Mouse (Mus musculus) lung, postnatal 10 days (tissue): ENCODE measurements around the gene Gm17657.
"Not testable (repeated sequence)": the region's sequence is repeated elsewhere in the genome, so short reads cannot be mapped to it uniquely, and the experiment has no call there.

Experiments used
- DNase-seq: peaks from one replicate; pipeline ENCODE4 v3.0.0; 2021

Gene Gm17657

DNA sequence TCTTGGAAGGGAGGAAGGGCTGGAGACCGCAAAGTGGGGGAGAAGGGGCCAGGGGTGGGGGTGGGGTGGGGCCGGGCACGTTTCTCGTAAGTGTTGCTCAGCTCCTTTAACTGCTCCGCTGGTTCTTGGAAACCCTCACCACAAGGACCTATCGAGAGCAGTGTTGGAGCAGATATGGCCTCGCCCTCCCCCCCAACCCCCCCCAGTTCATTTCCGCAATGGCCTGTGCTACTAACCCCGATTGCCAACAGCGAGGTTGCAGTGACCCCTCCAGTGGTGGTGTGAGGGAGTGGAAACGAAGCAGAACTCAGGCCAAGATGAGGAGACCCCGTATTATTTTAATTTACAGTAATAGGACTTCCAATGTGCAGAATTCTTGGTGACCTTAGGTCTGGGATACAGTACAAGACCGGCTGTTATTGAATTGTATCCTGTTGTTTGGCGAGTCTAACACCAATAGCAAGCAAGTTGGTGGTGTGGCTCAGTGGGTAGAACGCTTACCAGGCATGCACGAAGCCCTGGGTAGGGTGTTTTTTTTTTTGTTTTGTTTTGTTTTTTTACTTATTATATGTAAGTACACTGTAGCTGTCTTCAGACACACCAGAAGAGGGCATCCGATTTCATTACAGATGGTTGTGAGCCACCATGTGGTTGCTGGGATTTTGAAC, 48.5 kb downstream of the Gm17657 start:
- no peak for DNase-seq

DNA sequence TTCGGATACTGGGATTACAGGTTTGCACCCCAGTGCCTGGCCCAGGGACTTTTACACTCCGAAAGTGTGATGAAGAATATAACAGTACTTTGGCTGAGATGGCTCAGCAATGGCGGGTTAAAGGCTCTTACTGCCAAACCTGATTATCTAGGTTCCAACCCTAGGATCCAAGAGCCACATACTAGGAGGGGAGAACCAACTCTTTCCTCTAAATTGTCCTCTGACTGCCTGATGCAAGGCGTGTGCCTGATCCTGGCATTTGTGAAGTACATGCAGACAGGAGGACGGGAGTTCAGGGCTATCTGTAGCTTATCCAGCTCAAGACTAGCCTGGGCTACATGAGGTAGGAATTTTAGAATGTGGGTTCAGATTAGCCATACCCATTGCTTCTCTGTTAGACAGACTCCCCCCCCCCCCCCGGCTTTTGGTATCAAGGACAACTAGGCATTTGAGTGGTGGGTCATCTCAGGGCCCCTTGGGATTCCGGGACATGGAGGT, 49.1 kb downstream of the Gm17657 start:
- DNase-seq: no peak

DNA sequence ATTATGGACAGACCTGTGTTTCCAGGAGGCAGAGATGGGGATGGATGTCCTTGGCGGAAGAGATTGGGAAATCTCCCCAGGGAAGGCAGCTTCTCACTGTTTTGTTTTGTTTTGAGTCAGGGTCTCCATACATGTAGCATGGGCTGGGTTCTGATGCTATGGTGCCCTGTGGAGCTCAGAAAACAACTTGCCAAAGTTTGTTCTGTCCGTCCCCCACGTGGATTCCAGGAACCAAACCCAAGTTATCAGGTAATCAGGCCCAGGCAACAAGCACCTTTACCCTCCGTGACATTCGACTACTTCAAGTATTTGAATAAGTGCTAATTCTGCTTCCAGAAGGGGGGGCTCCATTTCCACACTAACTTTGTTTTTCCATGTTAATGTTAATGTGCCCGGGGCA, 49.9 kb downstream of the Gm17657 start:
- DNase-seq: no peak

DNA sequence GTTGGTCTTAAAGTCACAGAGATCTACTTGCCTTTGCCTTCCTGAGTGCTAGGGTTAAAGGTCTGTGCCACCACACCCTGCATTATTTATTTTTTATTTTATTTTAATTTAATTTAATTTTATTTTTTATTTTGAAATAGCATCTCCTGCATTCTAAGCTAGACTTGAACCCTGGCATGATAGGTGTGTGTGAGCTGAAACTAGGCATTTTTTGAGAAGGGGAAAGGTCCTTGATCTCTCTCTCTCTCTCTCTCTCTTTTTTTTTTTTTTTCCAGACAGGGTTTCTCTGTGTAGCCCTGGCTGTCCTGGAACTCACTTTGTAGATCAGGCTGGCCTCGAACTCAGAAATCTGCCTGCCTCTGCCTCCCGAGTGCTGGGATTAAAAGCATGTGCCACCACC, 50.5 kb downstream of the Gm17657 start:
- DNase-seq: not testable (repeated sequence)

DNA sequence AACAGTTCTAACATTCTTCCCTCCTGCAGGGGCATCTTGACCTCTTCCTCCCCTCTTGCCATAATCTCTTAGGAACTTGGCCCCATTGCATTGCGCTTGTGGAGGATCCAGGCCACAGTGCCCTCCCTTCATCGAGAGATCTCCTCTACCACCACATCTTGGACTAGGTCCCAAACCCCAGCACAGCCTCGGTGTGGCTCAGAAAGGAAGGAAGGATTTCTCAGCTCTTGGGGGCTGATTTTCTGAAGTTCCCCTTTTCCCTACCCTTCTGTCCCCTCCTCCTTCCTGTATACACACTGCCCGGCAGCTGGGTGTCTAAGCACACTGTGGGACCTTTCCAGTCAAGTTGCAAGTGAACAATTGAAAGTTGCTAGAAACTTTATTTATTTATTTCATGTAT, 51.4 kb downstream of the Gm17657 start:
- peak; percentile 34 for DNase-seq

DNA sequence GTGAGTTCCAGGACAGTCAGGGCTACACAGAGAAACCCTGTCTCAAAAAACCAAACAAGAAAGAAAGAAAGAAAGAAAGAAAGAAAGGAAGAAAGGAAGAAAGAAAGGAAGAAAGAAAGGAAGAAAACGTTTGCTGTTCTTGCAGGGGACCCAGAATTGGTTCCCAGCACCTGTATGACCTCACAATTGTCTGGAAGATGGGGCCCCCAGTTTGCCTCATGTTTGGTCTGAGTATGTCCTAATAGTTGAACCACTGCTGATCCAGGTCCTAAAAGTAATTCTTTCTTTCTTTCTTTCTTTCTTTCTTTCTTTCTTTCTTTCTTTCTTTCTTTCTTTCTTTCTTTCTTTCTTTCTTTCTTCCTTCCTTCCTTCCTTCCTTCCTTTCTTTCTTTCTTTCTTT, 52.0 kb downstream of the Gm17657 start:
- not testable (repeated sequence) for DNase-seq

DNA sequence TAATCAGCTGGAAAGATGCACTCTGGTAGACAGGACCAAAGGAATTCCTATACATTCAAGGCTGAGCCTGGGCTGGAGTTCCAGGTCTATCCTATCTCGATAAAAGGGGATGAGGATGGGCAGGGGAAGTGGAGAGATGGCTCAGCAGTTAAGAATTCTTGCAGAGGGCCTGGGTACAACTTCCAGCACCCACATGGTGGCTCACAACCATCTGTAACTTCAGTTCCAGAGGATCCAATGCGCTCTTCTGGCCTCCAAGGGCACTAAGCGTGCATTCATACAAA, 52.4 kb downstream of the Gm17657 start:
- DNase-seq: no peak

DNA sequence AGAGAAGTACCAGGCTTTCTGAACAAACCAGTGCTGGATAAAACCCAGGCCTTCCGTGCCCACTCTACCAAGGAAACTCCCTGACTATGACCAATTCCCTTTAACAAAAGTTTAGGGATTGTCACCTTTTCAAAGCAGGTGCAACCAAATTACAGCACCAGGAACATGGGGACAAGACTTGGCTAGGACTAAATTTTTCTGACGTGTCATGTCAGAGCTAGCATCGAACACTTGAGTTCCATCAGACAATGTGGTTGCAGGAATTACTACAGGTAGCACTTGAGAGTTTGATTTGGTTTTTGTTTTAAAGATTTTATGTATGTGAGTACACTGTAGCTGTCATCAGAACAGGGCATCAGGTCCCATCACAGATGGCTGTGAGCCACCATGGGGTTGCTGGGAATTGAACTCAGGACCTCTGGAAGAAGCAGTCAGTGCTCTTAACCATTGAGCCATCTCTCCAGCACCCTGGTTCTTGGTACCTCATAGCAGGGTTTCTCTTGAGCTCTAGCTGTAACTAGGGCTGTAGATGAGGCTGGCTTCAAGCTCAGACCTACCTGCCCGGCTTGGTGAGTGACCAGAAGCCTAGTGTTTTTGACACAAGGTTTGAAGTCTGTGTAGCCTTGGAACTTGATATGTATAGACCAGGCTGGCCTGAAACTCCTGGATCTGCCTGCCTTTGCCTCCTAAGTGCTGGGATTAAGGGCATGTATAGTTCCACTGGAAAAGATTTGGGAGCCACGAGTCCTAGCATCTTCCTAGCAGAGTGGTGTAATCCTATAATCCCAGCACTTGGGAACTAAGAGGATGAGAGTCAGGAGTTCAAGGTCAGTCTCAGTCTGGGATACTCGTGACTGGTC, 53.0 kb downstream of the Gm17657 start:
- no peak for DNase-seq

DNA sequence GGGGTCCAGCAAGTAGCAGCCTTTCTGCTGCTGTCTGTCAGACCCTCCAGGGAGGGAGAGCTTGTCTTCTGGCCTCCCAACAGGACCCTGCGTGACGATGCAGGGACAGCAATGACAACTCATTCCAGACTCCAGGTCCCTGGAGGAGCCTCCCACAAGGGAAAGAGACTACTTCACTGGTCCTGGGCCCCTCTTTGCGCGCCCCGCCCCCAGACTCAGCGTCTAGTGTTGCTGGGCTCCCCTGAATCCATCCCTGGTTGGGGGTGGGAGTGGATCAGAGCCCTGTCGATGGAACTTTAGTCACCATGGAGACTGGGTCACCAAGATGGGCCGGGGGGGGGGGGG, 54.7 kb downstream of the Gm17657 start:
- DNase-seq: no peak

DNA sequence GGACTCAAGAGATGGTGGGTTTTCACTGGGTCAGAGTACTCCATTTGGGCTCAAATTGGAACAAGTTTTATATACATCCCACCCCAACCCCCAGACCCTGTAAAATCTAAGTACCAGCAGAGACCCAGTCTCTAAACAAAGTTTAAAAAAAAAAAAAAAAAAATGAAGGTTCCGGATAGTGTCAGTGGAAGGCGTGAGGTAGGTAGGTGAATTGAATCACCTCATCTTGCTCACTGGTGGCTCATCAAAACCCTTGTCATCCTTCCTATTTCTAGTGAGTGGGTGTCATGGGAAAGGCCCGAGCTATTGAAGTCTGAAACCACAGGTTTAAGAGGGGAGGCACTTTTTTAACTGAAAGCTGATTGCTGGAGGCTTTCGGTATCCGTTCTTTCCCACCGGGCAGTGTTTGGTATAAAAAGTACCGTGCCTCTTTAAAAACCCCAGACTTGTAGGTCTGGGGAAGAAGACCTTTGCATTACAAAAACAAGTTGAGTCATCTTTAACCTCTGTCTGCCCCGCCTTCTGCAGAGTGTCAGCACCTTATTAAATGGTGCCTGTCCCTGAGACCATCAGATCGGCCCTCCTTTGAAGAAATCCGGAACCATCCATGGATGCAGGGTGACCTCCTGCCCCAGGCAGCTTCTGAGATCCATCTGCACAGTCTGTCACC, 55.2 kb downstream of the Gm17657 start:
- no peak for DNase-seq

DNA sequence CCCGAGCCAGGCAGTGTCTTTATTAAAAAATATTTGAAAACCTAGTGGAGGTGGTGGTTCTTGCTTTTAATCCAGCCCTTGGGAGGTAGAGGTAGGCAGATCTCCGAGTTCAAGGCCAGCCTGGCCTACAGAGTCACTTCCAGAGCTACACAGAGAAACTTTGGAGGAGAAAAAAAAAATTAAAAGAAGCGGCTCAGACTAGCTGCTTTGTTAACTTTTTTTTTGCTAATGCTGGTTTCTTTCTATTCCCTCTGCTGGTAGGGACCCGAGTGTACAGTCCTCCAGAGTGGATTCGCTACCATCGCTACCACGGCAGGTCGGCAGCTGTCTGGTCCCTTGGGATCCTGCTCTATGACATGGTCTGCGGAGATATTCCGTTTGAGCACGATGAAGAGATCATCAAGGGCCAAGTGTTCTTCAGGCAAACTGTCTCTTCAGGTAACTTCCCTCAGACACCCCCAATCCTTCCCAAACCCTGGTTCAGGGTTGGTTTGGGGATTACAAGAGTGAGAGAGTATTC, 55.9 kb downstream of the Gm17657 start:
- no peak for DNase-seq

DNA sequence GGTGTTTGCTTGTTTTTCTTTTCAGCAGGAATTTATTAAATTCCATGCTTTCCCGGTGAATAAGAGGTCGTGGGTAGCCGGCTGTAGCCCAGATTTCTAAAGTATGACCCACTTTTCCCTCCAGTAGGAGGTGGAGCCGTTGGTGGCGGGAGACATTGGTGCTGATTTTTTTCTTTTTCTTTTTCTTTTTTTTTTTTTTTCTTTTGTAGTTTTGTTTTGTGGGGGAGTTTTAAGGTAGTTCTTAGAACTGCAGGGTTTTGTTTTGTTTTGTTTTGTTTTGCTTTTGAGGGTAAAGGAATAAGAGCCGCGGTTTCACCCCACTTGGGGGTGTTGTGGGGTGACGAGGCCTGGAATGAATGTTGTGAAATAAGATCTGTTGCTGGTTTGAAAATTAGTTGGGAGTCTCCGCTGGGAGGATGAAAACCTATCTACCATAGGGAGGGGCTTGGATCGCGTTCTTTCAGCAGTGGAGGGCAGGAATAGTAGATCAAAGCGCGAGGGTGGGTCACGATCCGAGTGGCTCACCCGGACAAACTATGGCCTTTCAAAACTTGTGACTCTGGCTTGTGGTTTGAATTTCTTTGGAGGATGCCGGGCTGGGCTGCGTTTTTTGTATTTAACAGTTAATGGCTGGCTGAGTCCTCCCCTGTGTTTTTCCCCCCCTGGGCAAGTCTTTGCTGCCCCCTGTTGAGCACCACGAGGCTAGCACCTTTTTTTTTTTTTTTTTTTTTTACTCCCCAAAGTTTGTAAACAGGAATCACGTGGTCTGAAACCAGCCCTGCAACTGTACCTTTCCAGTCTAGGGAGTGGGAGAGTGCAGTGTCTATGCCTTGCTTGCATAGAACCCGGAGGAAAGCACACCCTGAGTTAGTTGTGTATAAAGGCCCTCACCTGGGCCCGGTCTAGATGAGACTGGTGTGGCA, 56.9 kb downstream of the Gm17657 start:
- peak; percentile 83 for DNase-seq

DNA sequence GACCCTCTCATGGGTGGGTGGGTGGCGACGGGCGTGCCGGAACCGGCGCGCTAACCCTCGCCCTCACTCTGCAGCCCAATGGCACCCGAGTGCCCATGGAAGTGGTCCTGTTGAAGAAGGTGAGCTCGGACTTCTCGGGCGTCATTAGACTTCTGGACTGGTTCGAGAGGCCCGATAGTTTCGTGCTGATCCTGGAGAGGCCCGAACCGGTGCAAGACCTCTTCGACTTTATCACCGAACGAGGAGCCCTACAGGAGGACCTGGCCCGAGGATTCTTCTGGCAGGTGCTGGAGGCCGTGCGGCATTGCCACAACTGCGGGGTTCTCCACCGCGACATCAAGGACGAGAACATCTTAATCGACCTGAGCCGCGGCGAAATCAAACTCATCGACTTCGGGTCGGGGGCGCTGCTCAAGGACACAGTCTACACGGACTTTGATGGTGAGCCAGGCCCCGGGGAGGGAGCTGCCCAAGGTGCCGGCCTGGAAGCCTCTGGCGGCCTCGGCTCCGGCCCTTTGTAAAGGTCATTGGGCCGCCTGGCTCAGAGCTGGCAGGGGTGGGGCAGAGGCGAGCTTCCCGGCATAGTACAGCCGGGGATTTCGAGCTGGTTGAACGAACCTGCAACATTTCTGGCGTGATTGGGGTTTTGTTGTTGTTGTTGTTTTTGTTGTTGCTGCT, 57.7 kb downstream of the Gm17657 start:
- peak; percentile 72 for DNase-seq

DNA sequence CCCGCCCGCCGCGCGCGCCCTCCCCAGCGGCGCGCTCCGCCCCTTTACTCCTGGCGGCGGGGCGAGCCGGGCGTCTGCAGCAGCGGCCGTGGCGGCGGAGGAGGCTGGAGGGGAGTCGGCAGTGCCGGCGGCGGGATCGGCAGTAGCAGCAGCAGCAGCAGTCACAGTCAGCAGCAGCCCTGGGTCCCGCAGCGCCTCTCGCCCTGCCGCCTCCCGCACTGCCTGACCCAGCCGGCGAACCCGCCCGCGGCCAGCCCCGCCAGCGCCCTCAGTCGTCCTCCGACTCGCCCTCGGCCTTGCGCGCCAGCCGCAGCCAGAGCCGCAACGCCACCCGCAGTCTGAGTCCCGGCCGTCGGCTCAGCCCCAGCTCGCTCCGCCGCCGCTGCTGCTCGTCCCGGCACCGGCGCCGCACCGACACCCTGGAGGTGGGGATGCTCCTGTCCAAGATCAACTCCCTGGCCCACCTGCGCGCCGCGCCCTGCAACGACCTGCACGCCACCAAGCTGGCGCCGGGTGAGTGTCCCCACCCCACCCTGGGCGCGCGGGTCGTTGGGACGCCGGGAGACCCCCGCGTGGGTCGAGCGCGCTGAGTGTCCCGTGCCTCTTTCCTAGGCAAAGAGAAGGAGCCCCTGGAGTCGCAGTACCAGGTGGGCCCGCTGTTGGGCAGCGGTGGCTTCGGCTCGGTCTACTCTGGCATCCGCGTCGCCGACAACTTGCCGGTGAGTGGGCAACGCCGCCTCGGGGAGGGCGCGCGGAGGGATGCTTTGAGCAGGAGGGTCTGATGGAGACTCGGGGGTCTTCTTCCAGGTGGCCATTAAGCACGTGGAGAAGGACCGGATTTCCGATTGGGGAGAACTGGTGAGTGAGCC, 58.5 kb downstream of the Gm17657 start, which contains the start of gene Pim1:
Pim1 (plus strand) TSS at position 41 of the 869 bp plus-strand sequence.
- DNase-seq: peak; percentile 71

DNA sequence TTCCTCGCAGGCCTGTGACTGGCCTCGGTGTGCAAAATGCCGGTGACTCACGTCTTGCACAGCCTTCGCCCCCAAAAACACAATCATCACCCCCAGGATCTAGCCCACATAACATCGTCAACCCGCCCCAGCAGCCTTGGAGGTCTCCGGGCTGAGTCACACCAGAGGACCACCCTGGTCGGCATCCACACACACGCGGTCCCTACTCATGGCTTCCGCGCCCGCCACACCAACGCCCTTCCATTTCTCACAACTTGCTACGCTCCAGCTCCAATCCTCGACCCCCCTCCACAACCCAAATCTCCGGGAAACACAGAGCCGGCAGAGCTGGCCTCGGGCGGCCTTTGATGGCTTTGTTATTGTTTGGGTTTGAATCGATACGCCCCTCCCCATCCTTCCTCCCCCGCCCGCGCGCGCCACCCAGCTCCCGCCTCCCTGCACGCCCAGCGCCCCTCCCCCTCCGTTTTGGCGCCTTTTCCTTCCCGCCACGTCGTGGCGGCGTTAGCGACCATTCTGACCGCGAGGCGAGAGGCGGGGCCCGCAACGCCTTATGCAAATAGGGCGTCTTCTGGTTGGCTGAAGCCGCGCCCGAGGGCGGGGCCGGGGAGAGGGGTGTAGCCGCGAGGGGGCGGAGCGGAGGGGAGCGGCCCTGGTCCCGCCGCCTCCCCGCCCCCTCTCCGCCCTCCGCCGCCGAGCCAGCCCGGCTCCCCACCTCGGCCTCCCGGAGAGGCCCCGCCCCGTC, 59.3 kb downstream of the Gm17657 start:
- DNase-seq: peak; percentile 99

DNA sequence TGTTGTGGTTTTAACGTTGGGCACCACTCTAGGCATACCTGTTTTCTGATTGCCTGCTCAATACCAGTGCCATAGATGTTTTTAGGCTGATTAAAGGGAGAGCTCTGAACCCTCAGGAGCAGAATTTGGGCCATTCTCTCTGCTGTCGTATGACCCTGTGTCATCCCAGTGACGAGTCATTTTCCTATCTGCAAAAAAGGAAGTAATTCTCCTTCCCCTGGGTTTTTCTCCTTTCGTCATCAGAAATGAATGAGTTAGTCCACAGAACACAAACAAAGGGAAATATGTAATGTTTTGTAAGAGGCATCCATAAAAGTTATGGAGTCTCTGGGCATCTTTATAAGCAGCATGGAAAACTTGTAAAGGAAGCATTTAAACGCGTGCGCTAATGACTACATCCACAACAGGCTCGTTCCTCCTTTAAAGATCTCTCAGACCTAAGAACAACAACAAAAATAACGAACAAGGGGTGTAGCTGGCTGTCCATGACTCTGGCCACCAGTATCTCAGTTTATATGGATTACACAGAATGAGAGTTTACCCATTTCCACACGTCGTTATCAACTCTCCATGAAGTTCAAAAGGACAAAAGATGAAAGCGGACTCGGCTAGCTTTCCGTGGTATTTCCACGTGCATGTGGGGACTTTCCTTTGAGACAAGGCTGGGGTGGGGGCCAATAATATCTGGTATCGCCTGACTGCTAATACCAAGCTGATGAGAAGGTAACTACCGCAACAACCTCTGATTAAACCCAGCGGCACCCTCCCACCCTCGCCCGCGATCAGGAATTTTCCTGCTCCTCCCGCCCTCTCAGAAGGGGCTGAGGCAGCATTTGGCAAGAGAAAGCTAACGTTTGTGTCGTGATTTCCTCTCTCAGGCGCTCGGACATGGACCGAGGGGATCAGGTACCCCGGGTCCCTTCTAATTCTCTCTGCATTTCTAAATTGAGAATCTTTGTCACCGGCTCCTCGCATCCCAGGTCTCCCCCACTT, 60.2 kb downstream of the Gm17657 start:
- peak; percentile 65 for DNase-seq

DNA sequence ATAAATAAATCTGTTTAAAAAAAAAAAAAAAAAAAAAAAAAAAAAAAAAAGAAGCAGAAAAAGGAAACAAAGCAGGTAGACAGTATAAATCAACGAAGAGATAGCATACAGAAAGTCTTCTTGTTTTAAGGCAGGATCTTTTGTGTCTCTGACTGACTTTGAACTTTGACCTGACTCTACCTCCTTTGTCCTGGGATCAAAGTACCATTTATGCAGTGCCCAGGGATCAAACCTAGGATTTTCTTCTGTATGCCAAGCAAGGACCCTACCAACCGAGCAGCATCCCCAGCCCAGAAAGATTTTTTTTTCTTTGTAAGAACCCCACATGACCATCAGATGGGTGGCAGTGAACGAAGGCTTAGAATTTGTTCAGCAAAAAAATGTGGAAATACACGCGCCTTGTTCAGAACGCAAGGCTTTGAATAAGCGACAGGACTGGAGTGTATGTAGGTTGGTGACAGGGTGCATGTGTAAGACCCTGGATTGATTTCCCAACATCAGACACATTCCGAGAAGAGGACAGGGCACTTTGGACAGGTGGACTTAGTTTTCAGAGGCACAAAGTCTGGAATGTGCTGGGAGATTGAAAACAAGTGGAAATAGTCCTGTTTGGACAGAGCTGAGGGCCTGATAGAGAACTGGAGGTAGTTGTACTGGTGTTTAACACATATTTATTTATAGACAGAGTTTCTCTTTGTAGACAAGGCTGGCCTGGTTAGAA, 61.0 kb downstream of the Gm17657 start:
- no peak for DNase-seq
